Mouse (Mus musculus) stomach, postnatal 0 days (tissue): ENCODE measurements around the gene Csrnp2.

Source experiments
- CTCF ChIP-seq: IDR thresholded peaks from 2 replicates; pipeline ENCODE4 v1.5.1; 2016; ENCODE audit warnings: antibody characterized with exemption, low read depth, mild to moderate bottlenecking, moderate library complexity
- EP300 ChIP-seq: optimal IDR thresholded peaks from 2 replicates; pipeline ENCODE3; 2016; ENCODE audit warnings: antibody characterized with exemption

DNA sequence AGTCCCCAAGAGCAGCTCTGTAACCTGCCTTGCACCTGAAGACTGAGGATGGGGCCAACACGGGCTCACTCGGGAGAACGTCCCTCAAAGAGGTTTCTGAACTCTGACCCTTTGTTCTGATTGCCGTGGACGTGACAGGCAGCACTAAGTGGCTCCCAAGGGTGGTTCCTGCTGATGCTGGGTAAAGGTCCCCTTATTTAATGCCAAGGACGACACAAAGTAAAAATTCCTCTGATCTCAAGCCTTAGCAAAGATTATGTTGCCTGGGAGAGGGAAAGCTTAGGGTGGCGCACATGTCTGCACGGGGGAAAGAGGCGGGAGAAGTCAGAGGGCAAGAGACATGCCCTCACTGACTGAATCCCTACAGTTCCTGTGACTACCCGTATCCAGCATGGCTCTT lies 58.8 kb downstream of the Csrnp2 start:
- no peak for TF ChIP-seq CTCF
- no peak for TF ChIP-seq EP300
